Mouse (Mus musculus) liver, embryonic 16.5 days (tissue): Measurements from ENCODE around the gene Chrna9. TPM values are rescaled to one million over a fixed set of nuclear protein-coding genes. Genes with fewer than 3 reads are reported as not detected.

ENCODE experiments used
- ATAC-seq: fragments of 200-750 bp; cut with Nextera tagmentation; 2 replicates; pipeline ENCODE4 v1.8.0; 2017; ENCODE audit warnings: low read depth, mild to moderate bottlenecking, moderate number of reproducible peaks, moderate library complexity
- H3K27ac ChIP-seq: fragments of 300-500 bp; sonication (generic); 2 replicates; pipeline ENCODE4 v1.5.1; 2014; ENCODE audit warnings: mild to moderate bottlenecking, low read length
- H3K27me3 ChIP-seq: fragments of 300-500 bp; sonication (generic); 2 replicates; pipeline ENCODE4 v1.6.1; 2014; ENCODE audit warnings: low read depth, low read length, mixed read lengths; ENCODE audit not compliant: control insufficient read depth, insufficient read depth
- H3K36me3 ChIP-seq: fragments of 300-500 bp; sonication (generic); 2 replicates; pipeline ENCODE4 v1.6.1; 2014; ENCODE audit warnings: mild to moderate bottlenecking; ENCODE audit not compliant: control insufficient read depth, insufficient read depth
- H3K4me1 ChIP-seq: fragments of 300-500 bp; sonication (generic); 2 replicates; pipeline ENCODE4 v1.6.1; 2014; ENCODE audit warnings: low read depth, low read length, mixed read lengths; ENCODE audit not compliant: control insufficient read depth
- H3K4me2 ChIP-seq: fragments of 300-500 bp; sonication (generic); 2 replicates; pipeline ENCODE4 v1.6.1; 2014; ENCODE audit warnings: low read depth, low read length, mixed read lengths
- H3K4me3 ChIP-seq: fragments of 300-500 bp; sonication (generic); 2 replicates; pipeline ENCODE4 v1.5.1; 2014; ENCODE audit warnings: low read depth, mild to moderate bottlenecking, low read length
- H3K9ac ChIP-seq: fragments of 300-500 bp; sonication (generic); 2 replicates; pipeline ENCODE4 v1.6.1; 2014; ENCODE audit warnings: low read depth, low read length
- H3K9me3 ChIP-seq: fragments of 300-500 bp; sonication (generic); replicated peaks from 2 replicates; pipeline ENCODE4 v1.6.1; 2016; ENCODE audit warnings: low read length; ENCODE audit not compliant: control insufficient read depth
- WGBS: fragments of 180-500 bp; shearing (Covaris S2); extraction: QIAGEN DNeasy Blood & Tissue Kit; methylation state at CpG from one replicate; pipeline ENCODE4 v1.1.7; 2014; ENCODE audit not compliant: insufficient replicate concordance; 5-methylcytosine and 5-hydroxymethylcytosine counted together
- microRNA-seq: library from miRNA; unstranded; fragments of <30 nt; microRNA quantifications from one replicate; pipeline ENCODE4, GENCODE M21; 2016
- polyA plus RNA-seq: library from polyadenylated mRNA; unstranded; fragments of >200 nt; fragmentation: Nextera tagmentation; extraction: Ambion mirVana; gene quantifications from 2 replicates; pipeline ENCODE4 v1.2.1, GENCODE M21; 2015

Chrna9 gene
- polyA plus RNA-seq, 1 experiment from 2014 or later, result 0.12 TPM

DNA sequence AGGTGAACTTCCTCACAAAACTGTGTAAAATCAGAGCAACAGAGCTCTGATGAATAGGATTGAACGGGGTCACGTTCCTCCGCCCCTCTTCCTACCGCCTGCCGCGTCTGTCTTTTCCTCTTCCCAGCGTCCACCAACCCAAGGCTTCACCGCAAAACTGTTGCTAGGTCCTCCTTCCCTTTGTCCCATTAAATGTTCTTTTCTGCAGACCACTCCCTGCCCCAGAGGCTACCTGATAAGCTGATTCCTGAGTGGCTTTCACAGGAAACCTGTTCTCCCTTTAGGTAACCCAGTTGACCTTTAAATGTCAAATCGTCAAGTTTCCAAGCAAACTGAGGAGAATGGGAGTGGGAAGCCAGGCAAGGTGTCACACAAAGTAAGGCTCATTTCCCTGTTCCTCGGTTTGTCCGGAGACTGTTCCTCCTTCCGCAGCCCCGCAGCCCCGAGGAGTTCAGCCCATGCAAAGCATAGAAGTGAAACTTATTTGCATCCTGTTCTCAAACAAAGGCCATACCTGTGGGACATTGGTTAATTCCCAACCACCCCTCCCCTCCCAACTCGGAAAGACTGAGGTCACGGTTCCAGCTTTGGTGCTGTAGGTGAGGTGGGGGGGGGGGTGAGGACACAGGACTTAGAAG is 70.4 kb downstream of the Chrna9 start:
- peaks cover 2% of the 10 kb centered on the region for H3K4me1 ChIP-seq
- H3K4me3 ChIP-seq, result peak overlapping the region; percentile 18; the same call in 1 of the 2 replicates
- no peak overlapping the region for H3K27ac ChIP-seq
- no peaks in the 10 kb centered on the region for H3K36me3 ChIP-seq
- H3K9me3 ChIP-seq, result no peaks in the 10 kb centered on the region
- H3K4me2 ChIP-seq, result peak overlapping the region; percentile 42
- peak; percentile 63 for ATAC-seq
- no peak overlapping the region for H3K9ac ChIP-seq
- no peaks in the 10 kb centered on the region for H3K27me3 ChIP-seq
- WGBS, result 34% methylated on average over 16 of the region's 16 CpGs

DNA sequence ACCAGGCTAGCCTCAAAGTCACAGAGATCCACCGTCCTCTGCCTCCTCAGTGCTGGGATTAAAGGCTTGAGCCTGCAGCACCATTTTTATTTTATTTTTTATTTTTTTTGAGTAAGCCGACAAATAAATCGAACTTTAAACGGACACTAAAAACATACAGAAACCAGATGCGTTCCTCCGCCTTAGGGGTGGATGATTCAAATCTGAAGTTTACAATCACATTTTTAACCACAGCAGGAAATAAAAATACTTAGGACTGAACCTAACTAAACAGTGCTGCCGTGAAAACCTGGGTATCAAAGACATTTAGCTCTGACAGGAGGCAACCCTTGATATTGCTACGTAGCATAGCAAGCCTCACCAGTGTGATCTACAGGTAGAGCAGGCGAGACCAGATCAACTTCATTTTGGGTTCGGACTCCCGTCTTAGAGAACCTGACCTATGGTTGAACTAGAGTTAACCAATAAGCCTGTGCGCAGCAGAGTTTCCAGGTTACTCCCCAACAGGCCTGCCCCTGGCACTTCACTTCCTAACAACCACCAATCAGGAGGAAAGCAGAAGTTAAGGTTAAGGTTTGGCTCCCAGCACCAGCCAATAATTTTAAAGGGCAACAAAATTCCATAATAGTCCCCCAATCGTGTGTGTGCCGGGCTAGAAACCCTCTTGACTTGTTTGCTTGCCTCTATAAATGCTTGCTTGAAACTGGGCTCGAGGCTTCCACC is 73.7 kb downstream of the Chrna9 start:
- no peak for ATAC-seq
- WGBS, result 69% methylated on average over 15 of the region's 15 CpGs
- no peaks in the 10 kb centered on the region for H3K27me3 ChIP-seq
- no peak overlapping the region for H3K9ac ChIP-seq
- no peak overlapping the region for H3K4me3 ChIP-seq
- H3K4me2 ChIP-seq, result no peak overlapping the region
- H3K9me3 ChIP-seq, result no peaks in the 10 kb centered on the region
- no peak overlapping the region for H3K27ac ChIP-seq
- no peaks in the 10 kb centered on the region for H3K36me3 ChIP-seq
- peaks cover 2% of the 10 kb centered on the region for H3K4me1 ChIP-seq

DNA sequence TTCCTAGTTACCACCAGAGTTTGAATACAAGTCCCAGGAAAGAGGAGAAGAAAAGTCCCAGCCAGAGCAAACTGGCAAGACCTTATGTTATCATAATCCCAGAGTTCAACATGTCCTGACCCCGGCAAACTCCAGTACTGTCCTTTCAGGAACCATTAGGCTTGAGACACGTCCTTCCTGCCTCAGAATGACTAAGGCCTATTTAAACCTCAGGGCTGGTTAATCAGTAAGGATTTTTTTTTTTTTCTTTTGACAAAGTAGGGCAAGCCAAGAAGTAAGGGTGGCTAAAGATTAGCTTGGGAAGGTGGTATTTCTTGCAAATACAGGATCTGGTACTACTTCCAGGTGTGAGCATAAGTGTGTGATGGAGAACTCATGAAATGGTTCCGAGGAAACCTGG is 79.3 kb downstream of the Chrna9 start:
- H3K27ac ChIP-seq, result no peak overlapping the region
- WGBS, result 37% methylated on average over 3 of the region's 3 CpGs
- no peaks in the 10 kb centered on the region for H3K27me3 ChIP-seq
- H3K4me3 ChIP-seq, result no peak overlapping the region
- no peak overlapping the region for H3K4me2 ChIP-seq
- H3K4me1 ChIP-seq, result peaks cover 3% of the 10 kb centered on the region
- no peaks in the 10 kb centered on the region for H3K36me3 ChIP-seq
- H3K9ac ChIP-seq, result no peak overlapping the region
- ATAC-seq, result peak; percentile 48; the same call in 1 of the 2 replicates
- no peaks in the 10 kb centered on the region for H3K9me3 ChIP-seq

DNA sequence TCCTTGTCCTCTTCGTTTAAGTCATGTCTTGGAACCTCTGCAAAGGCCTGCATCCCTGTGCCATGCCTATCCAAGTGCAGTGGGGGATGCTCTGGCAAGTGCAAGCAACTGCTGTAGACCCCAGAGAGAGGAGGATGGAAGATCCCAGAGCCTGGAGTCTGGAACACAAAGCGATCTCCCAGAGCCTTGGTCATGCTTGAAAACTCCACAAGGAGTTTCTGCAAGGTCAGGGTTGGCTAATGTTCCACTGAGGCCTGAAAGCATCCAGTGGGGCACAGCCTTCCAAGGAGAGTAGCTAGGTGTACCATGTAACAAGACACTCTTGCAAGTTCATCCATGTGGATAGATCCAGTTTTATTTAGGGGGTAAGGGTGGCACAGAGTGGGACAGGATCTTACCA is 79.7 kb downstream of the Chrna9 start:
- no peak for ATAC-seq
- no peak overlapping the region for H3K4me2 ChIP-seq
- H3K9ac ChIP-seq, result no peak overlapping the region
- H3K4me1 ChIP-seq, result peaks cover 3% of the 10 kb centered on the region
- H3K4me3 ChIP-seq, result no peak overlapping the region
- H3K27me3 ChIP-seq, result no peaks in the 10 kb centered on the region
- WGBS, result 57% methylated on average over 2 of the region's 2 CpGs
- H3K27ac ChIP-seq, result no peak overlapping the region
- no peaks in the 10 kb centered on the region for H3K9me3 ChIP-seq
- no peaks in the 10 kb centered on the region for H3K36me3 ChIP-seq

DNA sequence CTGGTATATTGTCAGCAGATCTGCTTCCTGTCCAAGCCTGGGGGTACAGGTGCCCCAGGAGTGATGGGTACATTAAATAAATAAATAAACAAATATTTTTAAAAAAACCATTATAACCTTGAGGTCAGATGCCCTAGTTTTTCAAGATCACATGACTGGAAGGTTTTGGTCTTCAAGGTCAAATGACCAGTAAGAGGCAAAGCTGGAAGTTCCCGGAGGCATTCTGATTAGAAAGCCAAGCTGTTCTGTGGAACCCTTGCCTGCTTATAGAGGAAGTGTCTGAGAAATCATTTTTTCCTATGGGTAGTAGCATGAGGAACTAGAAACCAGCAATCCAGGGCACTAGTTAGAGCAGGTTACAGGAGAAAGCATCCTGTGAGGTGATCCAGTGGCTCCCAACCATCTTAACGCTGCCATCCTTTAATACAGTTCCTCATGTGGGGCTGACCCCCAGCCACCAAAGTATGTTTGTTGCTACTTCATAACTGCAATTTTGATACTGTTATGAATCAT is 80.8 kb downstream of the Chrna9 start:
- Histone ChIP-seq H3K9ac (no peak overlapping the region), H3K4me3 (no peak overlapping the region), H3K4me2 (no peak overlapping the region), H3K36me3 (peaks cover 3% of the 10 kb centered on the region), H3K27me3 (no peaks in the 10 kb centered on the region), H3K4me1 (peaks cover 3% of the 10 kb centered on the region), H3K9me3 (no peaks in the 10 kb centered on the region), H3K27ac (no peak overlapping the region)
- ATAC-seq, result no peak
- WGBS, result 73% methylated on average over 2 of the region's 2 CpGs

DNA sequence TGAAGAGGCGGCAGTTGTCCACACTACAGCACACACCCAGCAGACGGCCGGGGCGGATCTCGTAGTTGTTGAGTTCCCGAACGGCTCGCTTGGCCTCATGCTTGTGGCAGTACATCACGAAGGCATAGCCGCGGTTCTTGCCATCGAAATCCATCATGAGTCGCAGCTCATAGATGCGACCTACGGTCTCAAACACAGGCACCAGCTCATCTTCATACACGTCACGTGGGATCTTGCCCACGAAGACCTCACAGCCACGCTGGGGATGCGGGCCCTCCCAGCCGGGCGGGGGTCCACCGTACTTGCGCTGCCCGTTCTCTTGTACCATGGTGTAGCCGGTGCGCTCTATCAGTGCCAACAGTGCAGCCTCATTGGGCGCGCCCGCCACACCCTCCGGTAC is 92.1 kb downstream of the Chrna9 start:
- H3K27me3 ChIP-seq, result no peaks in the 10 kb centered on the region
- H3K9ac ChIP-seq, result no peak overlapping the region
- peaks cover 12% of the 10 kb centered on the region for H3K36me3 ChIP-seq
- no peak overlapping the region for H3K4me3 ChIP-seq
- H3K9me3 ChIP-seq, result no peaks in the 10 kb centered on the region; the same call in 1 of the 2 replicates
- peaks cover 2% of the 10 kb centered on the region; the same call in 1 of the 2 replicates for H3K4me1 ChIP-seq
- H3K27ac ChIP-seq, result no peak overlapping the region
- H3K4me2 ChIP-seq, result no peak overlapping the region
- whole genome bisulfite sequencing, result 89% methylated on average over 31 of the region's 31 CpGs
- no peak for ATAC-seq

Small RNAs within 50 kb of the gene (microRNA-seq; reads per million reads assigned to microRNA genes)
- not detected for gene Gm25952

Other genes with a start within 250 kb of the Chrna9 start
- 15.7 and 17.3 TPM in 2 replicates for gene Pds5a, start 236.6 kb upstream of the Chrna9 start, polyA plus RNA-seq
- gene N4bp2, start 171.4 kb upstream of the Chrna9 start, polyA plus RNA-seq, result 7.4 and 7.5 TPM in 2 replicates
- gene Rhoh, start 73.7 kb upstream of the Chrna9 start, polyA plus RNA-seq, result 1.8 and 2.2 TPM in 2 replicates
- 0.24 TPM in 1 of 2 replicates, not detected in the other for gene 9130230L23Rik, start 69.4 kb downstream of the Chrna9 start, polyA plus RNA-seq
- 19.1 and 19.3 TPM in 2 replicates for gene Rbm47, start 238.2 kb downstream of the Chrna9 start, polyA plus RNA-seq